12 mouse cellular contexts compared by ENCODE assay signal in the genomic region with DNA sequence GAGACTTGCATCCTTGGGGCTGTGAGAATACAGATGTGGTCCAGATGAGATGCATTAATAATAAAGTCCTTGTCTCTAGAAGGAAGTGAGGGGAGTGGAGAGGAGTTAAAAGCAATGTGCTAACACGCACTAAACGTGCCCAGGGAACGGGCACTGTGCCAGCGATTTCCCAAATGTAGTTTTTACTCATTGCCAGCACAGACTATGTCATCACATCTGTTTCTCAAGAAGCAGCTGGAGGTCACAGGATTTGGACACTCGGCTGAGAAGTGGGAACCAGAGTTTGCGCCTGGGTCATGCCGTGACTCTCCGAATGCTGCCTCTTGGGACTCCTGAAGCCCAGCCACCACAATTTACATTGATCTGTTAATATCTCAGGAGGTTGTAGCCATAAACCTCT. TPM values are rescaled to one million over a fixed set of nuclear protein-coding genes. Genes with fewer than 3 reads are reported as not detected.
DNase-seq lines count a peak whose midpoint lies in the region.
"Had no signal": no experiment of that assay in that cellular context is flagged by ENCODE, and none has a peak within 500 bp of the region (broad histone marks: within the 10 kb centered on the region; RNA-seq: fewer than 3 reads in every experiment).

No protein-coding gene starts in this region.

- peak; percentile 25 to 89 for DNase-seq in adrenal gland, adult (ENCODE audit: inconsistent age in 2 of 2, low spot score in 1 of 2)
- DNase-seq in adrenal gland, postnatal 4 days (ENCODE audit: low spot score in 2 of 2) = no peak
- peak; percentile 31 for DNase-seq in right cerebral cortex, postnatal 14 days
- no peak for DNase-seq in right cerebral cortex, adult 2 months (ENCODE audit: low spot score in 2 of 2)
- peak; percentile 59 for DNase-seq in gonadal fat pad, adult 2 months (ENCODE audit: low read depth)
- DNase-seq in skeletal muscle tissue, adult 2 months (ENCODE audit: low read depth, low spot score) = peak; percentile 64
- DNase-seq in embryo, embryonic 9.5 days (ENCODE audit: extremely low spot score) = no peak
- DNase-seq in T-cell, adult 2 months (ENCODE audit: low spot score) = no peak
- DNase-seq: cerebellum, postnatal 36 days; kidney, postnatal 25 days; layer of hippocampus, adult 9-11 months; thymus, postnatal 36 days had no signal

RNA-seq across cellular contexts. Expression of a gene that starts 29.8 kb away (rescaled TPM):
- total RNA-seq in adrenal gland, postnatal 4 days (2021) = 1 to 10 TPM; 1.7 to 2.7 TPM
- polyA plus RNA-seq in gonadal fat pad, adult 2 months (2012; rRNA removed) = 3.0 and 4.8 TPM in 2 replicates

RNA-seq across cellular contexts. Expression of a gene that starts 34.4 kb away (rescaled TPM):
- 10 to 100 TPM; 32.6 to 57.1 TPM for total RNA-seq in adrenal gland, postnatal 4 days (2021)
- polyA plus RNA-seq in gonadal fat pad, adult 2 months (2012; rRNA removed) = 65.4 and 95.7 TPM in 2 replicates

Comparison
In these comparisons a context has a peak if more than half of its experiments do, and no peak if none do; other contexts are left out.
1. DNase-seq: peak in adrenal gland, adult (2 of 2), right cerebral cortex, postnatal 14 days (single experiment), gonadal fat pad, adult 2 months (single experiment) and skeletal muscle tissue, adult 2 months (single experiment); none in adrenal gland, postnatal 4 days (0 of 2), right cerebral cortex, adult 2 months (0 of 2), embryo, embryonic 9.5 days (single experiment) and T-cell, adult 2 months (single experiment).